In genomic region chr6:40435151-40436046, GRCm38 (mm10) we compare ENCODE assay signal across 7 mouse cellular contexts. TPM values are rescaled to one million over a fixed set of nuclear protein-coding genes. Genes with fewer than 3 reads are reported as not detected.
A peak's percentile ranks its signal among the peaks of the same experiment; 100 is the strongest.
DNase-seq lines count a peak whose midpoint lies in the region; ATAC-seq and TF ChIP-seq lines count a peak whose summit lies in the region.

No protein-coding gene starts in this region.

- in situ Hi-C loops in Patski (cut with MboI; ENCODE audit: low pct_unique_long_range_greater_than_20kb): no loop called here

- no peaks in the 10 kb centered on the region for H3K9me3 ChIP-seq in hindbrain, embryonic 16.5 days (ENCODE audit: control insufficient read depth, low read length)

- ATAC-seq in Patski: peak; percentile 60
- peak; percentile 78 for ATAC-seq in hindbrain, embryonic 16.5 days
- ATAC-seq in megakaryocyte, adult 5-6 weeks (ENCODE audit: poor library complexity, severe bottlenecking): peak; percentile 29

- peak overlapping the region; percentile 82 for H3K4me2 ChIP-seq in hindbrain, embryonic 16.5 days (ENCODE audit: low read length)

- intact Hi-C loops in left cerebral cortex, postnatal 10 days (cut with DNase I): loop anchor here (2.0 kb wide), 1 partner anchor 35 kb away; the partner anchor contains the start of gene Ssbp1

- H3K4me3 ChIP-seq in hindbrain, embryonic 16.5 days (ENCODE audit: low read length): peak overlapping the region; percentile 66

- peak overlapping the region; percentile 87 for H3K27ac ChIP-seq in hindbrain, embryonic 16.5 days (ENCODE audit: low read depth, low read length)

- peaks cover 37% of the 10 kb centered on the region for H3K27me3 ChIP-seq in Patski
- H3K27me3 ChIP-seq in hindbrain, embryonic 16.5 days (replicated peaks; ENCODE audit: control insufficient read depth, insufficient read depth, low read length): 0 out of 2 replicates have a peak, but pooled peaks cover 2% of the 10 kb centered on the region

- H3K4me1 ChIP-seq in hindbrain, embryonic 16.5 days (ENCODE audit: control insufficient read depth, insufficient read depth, low read depth, low read length): peaks cover 20% of the 10 kb centered on the region

- WGBS in hindbrain, embryonic 16.5 days: 1% methylated on average over 56 of the region's 72 CpGs

- POLR2A ChIA-PET in Patski (lab: Charles Lee): interaction anchor here (0.6 kb wide), 1 partner anchor 27 kb away, joined by 4 read pairs; no protein-coding TSS in a partner anchor

- no peak for DNase-seq in Patski (ENCODE audit: low read depth, low spot score)
- peak; percentile 80 for DNase-seq in cerebellum, adult 11-12 months
- peak; percentile 40 for DNase-seq in forelimb bud, embryonic 11.5 days (ENCODE audit: low read depth, low spot score)
- DNase-seq in left cerebral cortex, postnatal 10 days (ENCODE audit: extremely low spot score in 1 of 2, low spot score in 2 of 2): peak; percentile 63 to 77
- peak; percentile 83 for DNase-seq in right cerebral cortex, postnatal 25 days

- H3K9ac ChIP-seq in hindbrain, embryonic 16.5 days (ENCODE audit: low read depth, low read length): peak overlapping the region; percentile 82

- CTCF ChIA-PET in Patski (lab: Charles Lee): interaction anchor here (3.3 kb wide), 1 partner anchor 12 kb away, joined by 21 read pairs; no protein-coding TSS in a partner anchor

- no peak for TF ChIP-seq CTCF in Patski (IDR thresholded peaks at IDR 0.05)

- H3K36me3 ChIP-seq in hindbrain, embryonic 16.5 days (ENCODE audit: control insufficient read depth, insufficient read depth, low read length): no peaks in the 10 kb centered on the region

RNA-seq across cellular contexts. Expression of gene E330009J07Rik, which starts 0.5 kb away (rescaled TPM):
- polyA plus RNA-seq in Patski (2021): 4.3 TPM
- 12.8 and 16.7 TPM in 2 replicates for polyA plus RNA-seq in hindbrain, embryonic 16.5 days (2015; fragmentation: Nextera tagmentation; extraction: Ambion mirVana)
- 10 to 100 TPM; 32.4 to 32.9 TPM for total RNA-seq in left cerebral cortex, postnatal 10 days (2021)
- total RNA-seq in megakaryocyte, adult 5-6 weeks (2015): 8.0 and 8.6 TPM in 2 replicates
- total RNA-seq in megakaryocyte, adult 5-6 weeks (2017): 14.1 and 16.2 TPM in 2 replicates

RNA-seq across cellular contexts. Expression of gene Wee2, which starts 3.5 kb away (rescaled TPM):
- polyA plus RNA-seq in Patski (2021): not detected
- 0.31 and 0.37 TPM in 2 replicates for polyA plus RNA-seq in hindbrain, embryonic 16.5 days (2015; fragmentation: Nextera tagmentation; extraction: Ambion mirVana)
- total RNA-seq in left cerebral cortex, postnatal 10 days (2021): under 1 TPM in 1 of 2 experiments, not detected in 1; 0.22 TPM
- not detected in 2 replicates for total RNA-seq in megakaryocyte, adult 5-6 weeks (2015)
- not detected in 2 replicates for total RNA-seq in megakaryocyte, adult 5-6 weeks (2017)

RNA-seq across cellular contexts. Expression of gene Ssbp1, which starts 35.8 kb away (rescaled TPM):
- polyA plus RNA-seq in Patski (2021): 71.4 TPM
- 90.2 and 90.6 TPM in 2 replicates for polyA plus RNA-seq in hindbrain, embryonic 16.5 days (2015; fragmentation: Nextera tagmentation; extraction: Ambion mirVana)
- total RNA-seq in left cerebral cortex, postnatal 10 days (2021): 10 to 100 TPM; 28.0 to 32.6 TPM
- 94.8 and 94.9 TPM in 2 replicates for total RNA-seq in megakaryocyte, adult 5-6 weeks (2015)
- 63.2 and 67.6 TPM in 2 replicates for total RNA-seq in megakaryocyte, adult 5-6 weeks (2017)

RNA-seq across cellular contexts. Expression of gene Tas2r137, which starts 55.6 kb away (rescaled TPM):
- polyA plus RNA-seq in Patski (2021): 0.05 TPM
- not detected in 2 replicates for polyA plus RNA-seq in hindbrain, embryonic 16.5 days (2015; fragmentation: Nextera tagmentation; extraction: Ambion mirVana)
- total RNA-seq in left cerebral cortex, postnatal 10 days (2021): not detected
- not detected in 2 replicates for total RNA-seq in megakaryocyte, adult 5-6 weeks (2015)
- 0.24 TPM in 1 of 2 replicates, not detected in the other for total RNA-seq in megakaryocyte, adult 5-6 weeks (2017)

RNA-seq across cellular contexts. Expression of gene Tas2r108, which starts 57.9 kb away (rescaled TPM):
- polyA plus RNA-seq in Patski (2021): 0.17 TPM
- not detected in 2 replicates for polyA plus RNA-seq in hindbrain, embryonic 16.5 days (2015; fragmentation: Nextera tagmentation; extraction: Ambion mirVana)
- total RNA-seq in left cerebral cortex, postnatal 10 days (2021): not detected
- total RNA-seq in megakaryocyte, adult 5-6 weeks (2015): not detected in 2 replicates
- not detected in 2 replicates for total RNA-seq in megakaryocyte, adult 5-6 weeks (2017)
